Mouse (Mus musculus) cerebellum, adult 8-10 months (tissue): ENCODE results near the gene Galnt9.
A peak's percentile ranks its signal among the peaks of the same experiment; 100 is the strongest.

Experiments
- DNase-seq: peaks from one replicate; pipeline ENCODE4 v3.0.0; 2022

Gene Galnt9

GRCm38 (mm10) chr5:110638306-110639074 lies 94.3 kb downstream of the Galnt9 start:
- DNase-seq, result no peak

GRCm38 (mm10) chr5:110639459-110639858 lies 95.3 kb downstream of the Galnt9 start:
- DNase-seq, result peak; percentile 70

- DNase-seq, result no peak
These were observed 102.2 kb downstream of the Galnt9 start for GRCm38 (mm10) chr5:110646377-110646776.

- DNase-seq, result peak; percentile 94
These were observed 108.8 kb downstream of the Galnt9 start, which contains the start of the genes Noc4l and Ddx51 for GRCm38 (mm10) chr5:110652719-110653648. TSS of gene Noc4l (minus strand) at chr5:110653417. TSS of gene Ddx51 (plus strand) at chr5:110653451.

GRCm38 (mm10) chr5:110653686-110654085 lies 109.5 kb downstream of the Galnt9 start:
- no peak for DNase-seq

GRCm38 (mm10) chr5:110659682-110660081 lies 115.5 kb downstream of the Galnt9 start:
- no peak for DNase-seq

- DNase-seq, result no peak
These were observed 119.9 kb downstream of the Galnt9 start for GRCm38 (mm10) chr5:110664041-110664440.

- DNase-seq, result no peak
These were observed 120.7 kb downstream of the Galnt9 start for GRCm38 (mm10) chr5:110664750-110665269.

GRCm38 (mm10) chr5:110665486-110666121 lies 121.4 kb downstream of the Galnt9 start:
- no peak for DNase-seq
